Mouse (Mus musculus) layer of hippocampus, adult 11-12 months (tissue): ENCODE data around the gene Mov10.

Experiments
- DNase-seq: peaks from one replicate; pipeline ENCODE4 v3.0.0; 2022; ENCODE audit warnings: low spot score

Mov10 gene

DNA sequence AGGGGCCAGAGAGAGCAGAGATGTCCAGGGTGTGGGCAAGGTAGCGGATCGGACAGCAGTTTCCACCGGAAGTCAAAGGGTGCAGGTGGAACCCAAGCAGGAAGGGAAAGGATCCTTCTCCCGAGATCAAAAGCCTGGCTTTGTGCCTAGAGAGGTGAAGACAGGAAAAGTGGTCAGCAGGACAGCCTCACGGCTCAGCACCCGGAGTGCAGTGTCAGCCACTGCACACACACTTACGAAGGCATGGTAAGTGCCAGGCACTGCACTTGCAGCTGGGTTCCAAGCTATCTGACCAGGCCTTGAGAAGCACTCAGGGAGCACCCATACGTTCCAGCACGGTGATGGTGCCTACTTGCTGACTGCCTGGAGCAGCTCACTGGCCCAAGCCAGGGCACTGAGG, 12.8 kb downstream of the Mov10 start:
- DNase-seq = no peak

DNA sequence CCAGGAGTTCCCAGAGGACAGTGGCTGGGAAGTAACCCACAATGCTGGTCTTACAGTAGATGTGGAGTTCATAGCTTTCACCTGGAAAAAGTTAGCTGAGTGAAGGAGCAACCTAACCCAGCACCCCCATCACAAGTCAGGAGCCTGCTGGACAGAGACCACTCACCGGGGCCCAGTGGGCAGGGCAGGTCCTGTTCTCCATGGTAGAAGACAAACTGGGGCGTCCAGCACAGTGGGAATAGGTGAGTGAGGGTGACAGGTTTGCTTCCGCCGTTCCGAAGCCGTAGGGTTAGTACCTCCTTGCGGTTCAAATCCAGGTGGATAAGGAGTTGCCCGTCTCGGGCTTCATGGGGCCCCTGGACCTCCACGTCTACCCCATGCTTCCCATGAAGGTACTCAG, 14.1 kb downstream of the Mov10 start:
- no peak for DNase-seq

DNA sequence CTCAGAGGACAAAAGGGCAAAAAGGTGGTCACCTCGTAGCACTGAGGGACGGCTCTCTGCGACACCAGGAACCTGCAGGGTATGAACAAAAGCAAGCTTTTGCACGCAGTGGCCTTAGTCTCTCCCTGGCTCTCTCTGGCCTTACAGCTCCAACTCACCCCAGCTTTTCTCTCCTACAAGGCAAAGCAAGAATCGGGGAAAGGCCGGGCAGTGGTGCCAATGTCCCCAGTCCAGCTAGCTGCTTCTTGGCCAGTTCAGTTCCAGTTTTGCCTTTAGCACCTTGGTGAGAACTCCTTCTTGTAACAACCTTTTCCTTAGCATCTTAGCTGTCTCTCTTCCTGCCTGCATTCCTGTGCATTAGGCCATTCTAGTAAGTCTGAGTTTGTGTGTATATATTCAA, 16.9 kb downstream of the Mov10 start:
- DNase-seq = no peak

DNA sequence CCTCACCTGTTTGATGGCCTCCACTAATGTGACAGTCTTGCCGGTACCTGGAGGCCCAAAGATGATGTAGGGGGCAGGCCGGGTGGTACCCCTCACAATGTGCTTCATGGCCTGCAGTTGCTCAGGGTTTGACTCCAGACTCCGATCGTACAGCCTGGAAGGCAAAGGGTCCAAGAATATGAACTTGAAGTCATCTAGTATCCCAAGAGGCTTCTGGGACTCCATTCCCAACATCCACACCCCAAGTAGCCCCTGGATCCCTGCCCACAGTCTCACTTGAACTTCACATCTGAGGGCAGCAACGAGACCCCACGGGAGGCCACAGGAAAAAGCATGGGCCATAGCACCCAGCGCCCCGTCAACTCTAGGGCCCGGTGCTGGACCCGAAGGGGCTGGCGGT, 17.7 kb downstream of the Mov10 start:
- no peak for DNase-seq

DNA sequence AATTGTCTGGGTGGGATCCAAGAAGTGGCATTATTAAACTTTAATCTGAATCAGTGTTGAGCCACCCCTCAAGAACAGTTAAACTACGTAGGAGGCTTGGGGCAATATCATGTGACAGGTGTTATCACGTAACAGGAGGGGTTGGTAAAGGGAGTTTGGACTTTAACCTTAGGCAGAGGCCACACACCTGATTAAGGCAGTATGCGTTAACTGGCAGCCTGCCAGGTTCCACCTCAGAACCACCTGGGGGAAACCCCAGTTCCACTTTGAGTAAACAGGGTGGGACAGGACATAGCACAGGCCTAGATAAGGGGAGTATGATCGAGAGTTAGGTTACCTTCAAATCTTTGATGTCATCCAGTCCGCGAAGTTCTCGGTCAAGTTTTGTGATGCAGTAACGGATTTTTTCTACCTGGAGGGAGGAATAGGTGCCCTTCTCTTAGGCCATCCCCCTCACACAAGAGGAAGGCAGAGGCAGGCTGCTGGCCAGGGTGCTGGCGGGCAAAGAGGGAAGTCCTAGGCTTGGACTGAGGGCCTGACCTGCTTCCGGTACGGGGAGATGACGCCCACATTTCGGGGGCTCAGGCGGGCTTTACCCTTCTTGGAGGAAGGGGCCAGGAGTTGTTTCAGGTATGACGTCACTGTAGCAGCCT, 21.8 kb downstream of the Mov10 start:
- DNase-seq = no peak

DNA sequence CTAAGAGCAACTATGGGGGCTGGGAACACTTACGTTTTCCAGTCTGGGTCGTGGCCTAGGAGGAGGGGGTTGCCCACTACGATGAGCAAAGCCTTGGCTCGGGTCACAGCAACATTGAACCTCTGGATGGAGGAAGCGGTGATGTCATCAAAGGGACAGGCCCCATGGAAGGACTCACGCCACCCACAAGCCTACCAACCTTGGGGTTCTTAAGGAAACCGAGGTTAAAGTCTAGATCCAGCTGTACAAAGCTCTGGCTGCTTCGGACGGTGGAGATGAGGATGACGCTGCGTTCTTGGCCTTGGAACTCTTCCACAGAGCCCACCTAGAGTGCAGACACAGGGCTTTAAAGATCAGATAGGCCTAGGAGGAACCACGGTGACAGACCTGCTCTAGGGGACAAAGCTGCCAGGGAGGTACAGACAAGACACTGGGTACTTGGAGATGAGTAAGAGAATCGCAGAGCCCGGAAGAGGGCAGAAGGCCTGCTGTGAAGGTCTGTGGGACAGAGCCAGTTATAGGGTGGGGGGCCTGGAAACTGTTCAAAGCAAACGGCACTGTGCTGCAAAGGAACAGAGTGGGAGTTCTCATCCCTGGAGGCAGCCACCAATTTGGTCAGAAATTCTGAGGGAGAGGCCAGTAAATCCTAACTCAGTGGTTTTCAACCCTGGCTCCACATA, 22.6 kb downstream of the Mov10 start:
- DNase-seq = no peak

DNA sequence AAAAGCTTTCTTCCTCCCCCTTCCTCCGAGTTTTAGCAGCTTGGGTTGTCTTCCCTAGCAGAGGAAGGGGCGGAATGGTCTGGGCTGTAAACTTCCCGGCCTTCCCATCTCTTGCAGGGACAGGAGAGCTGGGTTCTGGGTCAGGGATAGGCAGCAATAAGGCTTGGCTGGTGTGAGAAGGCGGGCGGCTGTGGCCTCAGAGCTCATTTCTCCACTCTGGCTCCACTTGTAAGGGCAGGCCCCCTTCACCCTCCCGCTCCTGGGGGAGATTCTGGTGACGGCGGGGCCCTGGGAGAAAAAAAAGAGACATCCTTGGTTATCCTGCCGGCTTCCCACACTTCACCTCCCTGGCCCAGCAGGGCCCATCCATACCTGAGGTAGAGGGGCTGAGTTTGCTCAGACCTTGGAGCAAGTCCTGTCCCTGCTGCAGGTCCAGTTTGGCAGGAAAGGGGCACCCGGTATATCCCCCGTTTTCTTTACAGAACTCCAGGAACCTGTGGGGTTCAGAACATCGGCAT, 23.4 kb downstream of the Mov10 start:
- no peak for DNase-seq

DNA sequence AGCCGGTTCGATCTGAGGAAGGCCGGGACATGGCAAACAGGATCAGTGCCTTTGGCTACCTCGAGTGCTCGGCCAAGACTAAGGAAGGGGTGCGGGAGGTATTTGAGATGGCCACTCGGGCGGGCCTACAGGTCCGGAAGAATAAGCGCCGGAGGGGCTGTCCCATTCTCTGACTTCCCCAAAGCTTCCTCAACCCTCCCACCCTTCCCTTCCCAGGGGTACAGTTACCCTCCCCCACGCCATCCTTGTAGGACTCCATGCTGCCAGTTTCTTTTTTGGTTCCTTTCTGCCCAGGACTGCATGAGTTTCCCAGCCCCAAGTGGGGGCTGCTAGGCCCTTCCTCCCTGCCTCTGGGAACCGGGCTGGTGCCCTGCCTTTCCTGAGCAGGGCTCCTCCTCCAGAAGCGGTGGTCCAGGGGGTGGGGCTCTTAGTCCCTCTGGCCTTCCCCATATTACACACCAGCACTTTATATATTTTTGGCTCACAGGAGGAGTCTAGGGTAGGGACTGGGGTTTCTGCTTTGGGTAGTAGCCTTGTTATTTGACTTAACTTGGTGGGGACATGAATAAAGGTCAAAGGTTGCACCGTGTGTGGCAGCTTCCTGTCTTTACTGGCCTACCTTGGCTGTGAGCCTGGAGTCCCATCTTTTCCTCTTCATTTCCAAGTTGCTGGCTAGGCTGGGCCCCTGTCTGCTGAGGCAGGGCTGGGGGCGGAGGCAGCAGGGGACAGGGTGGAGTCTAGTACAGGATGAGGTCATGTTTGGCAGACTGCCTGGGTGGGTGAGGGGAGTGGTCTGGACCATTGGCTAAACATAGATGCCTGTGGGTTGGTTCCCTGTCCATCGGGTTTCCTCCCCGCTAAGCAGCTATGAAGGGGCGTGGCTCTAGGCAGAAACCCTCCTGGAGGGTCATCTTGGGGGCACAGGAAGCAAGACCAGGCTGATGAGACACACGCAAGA, 24.2 kb downstream of the Mov10 start:
- DNase-seq = peak; percentile 89

DNA sequence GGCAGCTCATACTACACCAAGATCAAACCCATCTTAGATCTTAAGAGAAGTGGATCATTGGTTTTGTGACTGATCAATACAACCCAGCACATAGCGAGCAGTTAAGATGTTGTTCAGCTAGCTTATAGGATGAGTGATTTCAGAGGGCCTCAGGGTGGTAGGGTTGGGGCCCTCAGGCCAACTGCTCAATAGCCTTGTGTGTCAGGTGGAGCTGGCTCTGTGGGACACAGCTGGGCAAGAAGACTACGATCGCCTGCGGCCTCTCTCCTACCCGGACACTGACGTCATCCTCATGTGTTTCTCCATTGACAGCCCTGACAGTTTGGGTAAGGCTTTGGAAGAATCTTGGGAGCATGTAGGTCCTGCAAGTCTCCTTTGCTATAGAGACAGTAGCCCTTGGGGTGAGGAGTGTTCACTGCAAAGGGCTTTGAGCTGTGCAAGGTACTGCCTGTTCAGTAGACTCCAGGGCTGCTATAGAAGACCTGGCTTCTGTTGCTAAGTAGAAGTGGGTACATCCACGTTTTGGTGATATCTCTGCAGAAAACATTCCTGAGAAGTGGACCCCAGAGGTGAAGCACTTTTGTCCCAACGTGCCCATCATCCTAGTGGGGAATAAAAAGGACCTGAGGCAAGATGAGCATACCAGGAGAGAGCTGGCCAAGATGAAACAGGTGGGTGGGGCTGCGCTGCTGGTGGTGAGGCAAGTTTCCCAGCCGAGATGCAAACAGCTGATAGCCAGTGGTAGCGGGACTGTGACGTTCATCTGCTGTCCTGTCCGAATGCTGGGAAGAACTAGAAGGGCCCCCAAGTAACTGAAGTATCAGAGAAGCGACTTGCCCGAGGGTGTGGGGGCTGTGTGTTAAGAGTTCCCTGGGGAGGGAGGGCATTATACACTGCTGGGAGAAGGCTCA, 25.7 kb downstream of the Mov10 start:
- no peak for DNase-seq

DNA sequence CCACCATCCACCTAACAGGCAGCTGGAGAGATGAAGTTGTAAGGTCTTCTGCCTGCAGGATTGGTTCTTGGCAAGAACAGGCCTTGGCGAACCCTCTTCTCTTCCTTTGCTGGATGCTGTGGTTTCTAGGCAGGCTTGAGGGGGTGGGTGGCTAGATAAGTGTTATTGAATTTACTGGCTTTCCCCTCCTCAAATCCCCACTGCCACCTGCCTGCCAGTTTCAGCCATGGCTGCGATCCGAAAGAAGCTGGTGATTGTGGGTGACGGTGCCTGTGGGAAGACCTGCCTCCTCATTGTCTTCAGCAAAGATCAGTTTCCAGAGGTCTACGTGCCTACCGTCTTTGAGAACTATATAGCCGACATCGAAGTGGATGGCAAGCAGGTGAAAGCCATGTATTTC, 26.7 kb downstream of the Mov10 start:
- no peak for DNase-seq

DNA sequence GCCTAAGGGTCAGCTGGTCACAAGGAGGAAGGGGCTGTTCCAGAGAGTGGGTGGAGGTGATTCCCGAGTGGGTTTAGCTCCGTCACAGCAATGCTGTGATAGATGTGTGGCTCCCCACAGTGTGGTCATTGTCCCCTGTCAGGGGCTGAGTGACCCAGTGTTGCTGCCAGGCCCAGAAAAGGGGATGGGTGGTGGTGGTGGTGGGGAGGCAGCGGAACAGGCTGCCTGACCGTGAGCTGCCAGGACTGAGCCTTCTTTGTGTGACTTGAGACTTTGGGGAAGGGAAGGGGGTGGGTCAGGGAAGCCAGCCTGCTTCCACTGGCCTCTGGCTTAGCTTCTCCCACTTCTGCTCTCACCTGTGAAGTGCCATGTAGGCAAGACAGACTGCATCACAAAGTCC, 27.3 kb downstream of the Mov10 start:
- DNase-seq = no peak

DNA sequence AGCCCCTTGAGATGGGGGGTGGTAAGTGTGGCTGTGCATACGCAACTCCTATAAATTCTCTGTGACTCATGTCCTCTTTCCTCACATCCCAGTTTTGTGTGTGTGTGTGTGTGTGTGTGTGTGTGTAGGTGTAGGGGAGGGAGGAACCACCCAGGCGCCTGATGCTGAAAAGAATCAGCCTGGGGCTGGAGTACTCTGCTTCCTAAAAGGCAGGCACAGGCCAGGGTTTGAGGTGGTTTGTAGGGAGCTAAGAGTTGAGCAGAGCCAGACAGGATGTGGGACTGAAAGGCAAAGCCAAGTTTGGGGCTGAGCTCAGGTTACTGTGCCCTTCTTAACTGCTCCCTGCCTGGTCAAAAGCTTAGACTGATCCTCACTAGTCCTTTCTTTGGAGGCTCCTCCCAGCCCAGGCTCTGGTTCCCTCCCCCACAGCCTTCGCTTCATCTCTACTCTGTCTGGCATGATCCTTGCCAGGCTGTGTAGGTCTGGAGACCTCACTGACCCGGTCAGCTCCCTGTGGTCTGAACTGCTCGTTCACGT, 27.9 kb downstream of the Mov10 start:
- peak; percentile 48 for DNase-seq

DNA sequence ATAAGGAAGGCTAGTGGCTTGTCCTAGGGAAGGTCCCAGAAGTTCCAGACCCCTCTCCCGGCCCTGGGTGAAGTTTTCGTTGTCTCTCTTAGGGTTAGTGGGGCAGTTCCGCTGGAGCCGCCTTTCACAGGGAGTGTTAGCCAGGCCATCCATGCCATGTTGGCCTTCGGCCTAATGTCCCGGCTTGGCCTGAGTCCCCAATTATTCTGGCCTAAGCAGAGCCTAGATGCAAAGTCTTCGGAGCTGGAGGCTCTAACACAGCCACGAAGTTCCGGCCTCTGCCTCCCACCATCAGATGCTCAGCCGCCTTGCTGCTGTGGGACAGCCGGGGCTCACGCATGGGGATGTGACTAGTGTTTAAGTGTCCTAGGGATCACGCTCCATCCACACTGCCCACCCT, 28.5 kb downstream of the Mov10 start:
- peak; percentile 37 for DNase-seq

DNA sequence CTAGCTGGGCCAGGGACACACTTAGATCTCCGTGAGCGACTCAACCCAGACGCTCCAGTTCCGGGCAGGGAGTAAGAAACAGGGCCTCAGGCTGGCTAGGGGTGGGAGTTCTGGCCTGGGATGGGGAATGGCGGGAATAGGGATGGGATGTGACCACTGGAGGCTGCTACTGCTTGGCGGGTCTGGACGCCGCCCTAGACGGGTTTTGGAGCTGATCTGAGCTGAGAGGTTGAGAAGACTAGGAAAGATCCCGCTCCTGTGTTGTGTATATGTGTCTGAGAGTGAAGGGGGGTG, 29.1 kb downstream of the Mov10 start:
- no peak for DNase-seq

DNA sequence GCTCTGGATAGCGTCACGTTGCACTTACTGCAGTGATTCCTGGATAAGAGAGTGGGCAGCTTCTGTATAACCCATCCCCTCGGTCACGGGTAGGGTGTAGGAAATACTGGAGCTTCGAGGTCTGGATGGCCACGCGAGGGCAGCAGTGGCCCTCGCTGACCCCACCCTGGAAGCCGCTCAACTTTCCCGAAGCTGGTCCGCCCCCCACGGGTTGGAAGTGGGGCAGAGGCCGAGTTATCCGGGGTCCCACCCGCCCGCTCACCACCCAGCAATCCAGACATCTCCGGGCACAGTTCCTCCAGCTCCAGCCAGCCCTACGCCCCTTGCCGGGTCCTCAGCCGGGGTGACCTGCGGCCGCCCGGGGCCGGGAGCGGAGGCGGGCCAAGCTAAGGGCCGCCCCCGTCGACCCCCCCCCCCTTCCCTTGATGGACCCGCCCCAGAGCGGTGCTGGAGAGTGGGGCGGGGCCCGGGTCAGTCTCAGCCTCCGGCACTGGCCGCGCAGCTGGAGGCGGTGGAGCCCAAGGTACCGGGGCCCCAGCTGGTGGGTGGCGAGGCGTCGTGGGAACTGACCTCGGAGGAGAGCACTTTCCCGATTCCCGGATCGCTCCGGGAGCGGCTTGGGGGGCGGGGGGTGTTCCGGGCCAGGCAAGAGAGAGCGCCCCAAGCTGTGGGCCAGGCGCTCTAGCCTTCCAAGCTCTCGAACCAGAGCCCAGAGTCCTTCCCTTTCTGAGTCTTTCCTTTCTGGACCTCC, 29.6 kb downstream of the Mov10 start:
- peak; percentile 74 for DNase-seq

DNA sequence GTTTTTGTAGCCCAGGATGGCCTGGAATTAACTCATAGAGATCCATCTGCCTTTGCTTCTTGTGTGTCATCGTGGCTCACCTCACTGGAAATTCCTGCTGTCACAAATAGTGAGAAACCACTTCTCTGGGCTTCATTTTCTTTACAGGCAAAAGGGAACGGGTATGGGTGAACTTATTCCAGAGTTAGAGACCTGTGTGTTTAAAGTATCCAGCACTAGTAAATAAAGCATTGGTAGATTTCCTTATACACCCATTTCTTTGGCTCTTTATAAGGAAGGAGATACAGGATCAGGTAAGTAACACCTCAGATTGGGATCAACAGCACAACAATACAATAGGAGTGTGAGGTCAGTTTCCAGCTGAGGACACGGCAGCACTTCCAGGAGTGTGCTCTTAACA, 30.3 kb downstream of the Mov10 start, which contains the start of gene Rhoc:
Gene Rhoc (plus strand): TSS at position 301 of the 400 bp plus-strand sequence.
- no peak for DNase-seq

DNA sequence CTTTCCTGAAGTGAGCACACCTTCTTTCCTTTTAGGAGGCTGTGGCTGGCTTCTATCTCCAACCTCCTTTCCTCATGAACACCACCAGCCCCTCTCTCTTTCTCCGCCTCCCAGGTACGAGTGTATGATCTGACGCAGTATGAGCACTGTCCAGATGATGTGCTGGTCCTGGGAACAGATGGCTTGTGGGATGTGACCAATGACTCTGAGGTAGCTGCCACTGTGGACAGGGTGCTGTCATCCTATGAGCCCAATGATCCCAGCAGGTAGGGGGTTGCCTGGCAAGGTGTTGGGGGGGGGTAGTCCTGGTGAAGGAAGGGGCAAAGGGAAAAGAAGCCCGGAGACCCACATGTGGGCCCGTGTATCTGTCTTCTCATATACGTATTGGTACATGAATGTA, 33.1 kb downstream of the Mov10 start:
- DNase-seq = no peak

DNA sequence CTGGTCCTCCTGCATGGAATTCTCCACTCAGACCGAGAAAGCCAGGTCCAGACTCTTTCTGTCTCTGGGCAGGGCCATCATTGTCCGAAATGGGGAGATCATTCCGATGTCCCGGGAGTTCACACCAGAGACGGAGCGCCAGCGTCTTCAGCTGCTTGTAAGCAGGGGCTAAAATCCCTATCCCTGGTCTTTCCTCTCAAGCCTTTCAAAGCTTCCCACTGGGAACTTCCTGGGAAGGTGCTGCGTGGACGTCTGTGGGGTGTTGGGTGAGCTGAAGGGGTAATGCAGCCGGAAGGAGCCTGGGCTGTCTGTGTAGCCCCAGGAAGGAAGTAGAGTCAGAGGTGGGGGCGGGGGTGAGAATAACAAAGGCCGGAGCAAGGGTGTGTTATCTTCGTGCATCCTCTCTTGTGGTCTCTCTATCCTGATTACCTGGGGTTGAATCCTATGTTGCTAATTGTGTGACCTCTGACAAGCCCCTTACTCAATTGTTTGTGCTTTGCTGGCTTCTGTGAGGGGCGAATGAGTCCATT, 34.3 kb downstream of the Mov10 start:
- no peak for DNase-seq

DNA sequence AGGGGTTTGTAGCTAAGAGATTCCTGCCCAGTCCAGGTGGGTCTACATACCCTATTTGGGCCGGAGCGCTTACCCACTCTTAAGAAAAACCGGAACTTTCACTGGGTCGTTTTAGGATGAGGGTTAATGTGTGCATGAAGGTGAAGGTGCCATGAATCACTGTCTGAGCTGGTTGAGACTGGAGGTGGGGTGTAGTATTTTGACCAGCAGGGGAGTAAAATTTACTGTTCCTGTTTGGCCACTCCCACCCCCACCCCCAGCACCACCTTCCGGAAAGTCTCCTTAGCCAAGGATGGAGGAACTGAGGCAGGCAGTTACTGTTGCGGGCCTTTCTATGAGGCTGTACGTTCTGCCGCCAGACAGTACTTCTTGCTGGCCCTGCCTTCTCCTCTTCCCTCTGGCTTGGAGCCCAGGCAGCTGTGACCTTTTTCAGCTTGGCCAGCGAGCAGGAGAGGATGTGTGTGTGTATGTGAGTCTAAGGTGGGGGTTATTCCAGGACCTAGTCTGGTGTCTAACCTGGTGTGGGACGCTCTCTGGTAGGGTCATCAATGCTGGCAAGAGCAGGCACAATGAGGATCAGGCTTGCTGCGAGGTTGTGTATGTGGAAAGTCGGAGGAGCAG, 36.2 kb downstream of the Mov10 start:
- no peak for DNase-seq

DNA sequence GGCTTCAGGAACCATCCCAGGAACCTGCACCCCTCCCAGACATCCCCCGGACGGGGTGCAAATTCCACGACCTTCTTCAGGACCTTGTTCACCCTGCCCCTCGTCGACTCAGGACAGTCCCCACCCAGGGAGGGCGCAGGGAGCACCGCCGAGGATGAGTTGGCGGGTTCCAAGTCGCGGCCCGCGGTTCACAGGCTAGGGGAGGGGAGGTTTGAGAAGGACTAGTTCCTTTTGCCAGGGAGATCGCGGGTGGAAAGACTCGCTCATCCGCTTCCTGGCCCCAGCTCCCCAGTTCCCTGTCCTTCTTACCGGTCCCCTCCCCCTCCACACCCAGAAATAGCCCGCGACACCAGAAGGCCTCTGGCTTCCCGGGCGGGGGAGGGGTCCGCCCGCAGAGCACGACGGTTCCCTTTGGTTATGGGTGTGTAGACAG, 36.9 kb downstream of the Mov10 start, which contains the start of gene Fam19a3:
Gene Fam19a3 (minus strand): TSS at position 370 of the 433 bp plus-strand sequence.
- DNase-seq = no peak
